Mouse (Mus musculus) midbrain, embryonic 10.5 days (tissue): ENCODE data around the gene Mfsd4b1. TPM values are rescaled to one million over a fixed set of nuclear protein-coding genes. Genes with fewer than 3 reads are reported as not detected.
A peak's percentile ranks its signal among the peaks of the same experiment; 100 is the strongest.

ENCODE experiments used
- DNase-seq: peaks from one replicate; pipeline ENCODE4 v3.0.0-alpha.2; 2017; ENCODE audit warnings: low spot score
- H3K27ac ChIP-seq: fragments of 300-500 bp; sonication (generic); replicated peaks from 2 replicates; pipeline ENCODE4 v1.5.1; 2016; ENCODE audit warnings: mild to moderate bottlenecking
- H3K27me3 ChIP-seq: fragments of 300-500 bp; sonication (generic); 2 replicates; pipeline ENCODE4 v1.6.1; 2016; ENCODE audit warnings: low read depth, mild to moderate bottlenecking; ENCODE audit not compliant: poor library complexity, severe bottlenecking
- H3K36me3 ChIP-seq: fragments of 300-500 bp; sonication (generic); 2 replicates; pipeline ENCODE4 v1.6.1; 2016; ENCODE audit warnings: mild to moderate bottlenecking, moderate library complexity
- H3K4me1 ChIP-seq: fragments of 300-500 bp; sonication (generic); 2 replicates; pipeline ENCODE4 v1.6.1; 2016
- H3K4me3 ChIP-seq: fragments of 300-500 bp; sonication (generic); 2 replicates; pipeline ENCODE4 v1.5.1; 2016; ENCODE audit warnings: mild to moderate bottlenecking, moderate library complexity
- H3K9me3 ChIP-seq: fragments of 300-500 bp; sonication (generic); replicated peaks from 2 replicates; pipeline ENCODE4 v1.6.1; 2016; ENCODE audit warnings: mild to moderate bottlenecking
- WGBS: fragments of 180-500 bp; shearing (Covaris S2); methylation state at CpG from one replicate; pipeline ENCODE4 v1.1.7; 2016; 5-methylcytosine and 5-hydroxymethylcytosine counted together
- polyA plus RNA-seq: library from polyadenylated mRNA; unstranded; fragments of >200 nt; fragmentation: Nextera tagmentation; extraction: Ambion mirVana; gene quantifications from 2 replicates; pipeline ENCODE4 v1.2.1, GENCODE M21; 2016

The Mfsd4b1 gene
- not detected in 2 replicates for polyA plus RNA-seq

DNA sequence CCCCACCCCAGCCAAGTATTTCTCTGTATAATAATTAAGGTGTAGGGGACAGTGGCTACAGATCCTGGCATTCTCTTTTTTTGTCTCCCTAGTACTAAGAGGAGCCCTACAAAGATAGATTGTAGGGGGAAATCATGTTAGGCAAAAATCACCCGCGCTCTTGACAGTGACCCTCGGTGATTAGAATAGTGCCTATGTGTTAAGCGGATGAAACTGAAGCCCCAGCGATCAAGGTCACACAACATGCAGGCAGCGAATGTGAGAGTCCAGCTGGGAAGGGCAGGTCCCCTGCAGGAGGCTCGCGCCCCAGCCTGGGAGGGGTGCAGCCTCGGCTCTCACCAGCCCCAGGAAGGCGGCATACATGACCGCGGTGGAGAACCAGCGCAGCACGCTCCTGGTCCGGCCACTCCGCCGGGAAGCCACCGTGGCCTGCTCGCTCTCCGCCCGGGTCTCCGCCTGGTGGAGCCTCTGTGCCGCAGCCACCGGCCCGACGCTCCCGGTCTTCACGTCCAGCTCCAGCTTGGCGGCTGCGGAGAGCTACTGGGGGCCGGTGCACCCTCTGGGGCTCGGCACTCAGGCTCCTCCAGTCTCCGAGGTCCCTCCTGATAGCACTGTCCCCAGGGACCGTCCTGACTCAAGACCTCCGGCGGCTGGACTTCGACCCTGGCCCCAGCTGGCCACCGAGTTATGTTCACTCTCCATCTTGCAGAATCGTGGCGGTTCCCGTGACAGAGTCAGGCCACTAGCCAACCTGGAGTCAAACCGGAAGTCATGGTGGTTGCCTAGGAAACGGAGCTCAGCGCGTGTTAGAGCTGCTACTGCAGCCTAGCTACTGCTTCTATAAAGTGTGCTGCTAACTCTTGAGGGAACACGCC is at the start of gene Mfsd4b1:
Mfsd4b1 (minus strand) TSS at position 715 of the 875 bp plus-strand sequence.
- Histone ChIP-seq H3K36me3 (no peaks in the 10 kb centered on the region), H3K27me3 (peaks cover 28% of the 10 kb centered on the region), H3K4me3 (peak within 1 kb of the TSS; percentile 71), H3K9me3 (peaks cover 7% of the 10 kb centered on the region; the same call in 1 of the 2 replicates), H3K27ac (peak within 1 kb of the TSS; percentile 86), H3K4me1 (peaks cover 16% of the 10 kb centered on the region)
- WGBS: under 1% methylated on average over 46 of the region's 46 CpGs
- peak; percentile 90 for DNase-seq

DNA sequence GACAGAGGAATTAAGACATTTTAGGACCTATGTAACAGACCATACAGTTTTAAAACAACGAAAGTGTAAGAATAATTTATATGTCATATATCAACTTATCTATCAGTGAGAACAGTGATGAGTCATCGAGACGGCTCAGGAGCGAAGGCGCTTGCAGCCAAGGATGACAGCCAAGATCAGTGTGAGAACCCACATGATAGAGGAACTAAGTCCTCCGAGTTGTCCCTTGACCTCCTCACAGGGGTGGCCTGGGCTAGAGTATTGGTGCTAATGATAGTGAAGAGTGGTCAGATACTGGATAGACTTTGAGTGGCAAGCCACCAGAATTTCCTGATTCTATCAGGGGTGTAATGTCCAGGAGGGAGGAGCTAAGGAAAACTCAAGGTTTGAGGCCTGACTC is 48.5 kb upstream of the Mfsd4b1 start:
- 94% methylated on average over 6 of the region's 6 CpGs for WGBS
- H3K4me1 ChIP-seq: peaks cover 5% of the 10 kb centered on the region
- no peak for DNase-seq
- H3K27me3 ChIP-seq: no peaks in the 10 kb centered on the region
- H3K9me3 ChIP-seq: no peaks in the 10 kb centered on the region
- H3K4me3 ChIP-seq: no peak overlapping the region
- H3K36me3 ChIP-seq: no peaks in the 10 kb centered on the region
- no peak overlapping the region for H3K27ac ChIP-seq

DNA sequence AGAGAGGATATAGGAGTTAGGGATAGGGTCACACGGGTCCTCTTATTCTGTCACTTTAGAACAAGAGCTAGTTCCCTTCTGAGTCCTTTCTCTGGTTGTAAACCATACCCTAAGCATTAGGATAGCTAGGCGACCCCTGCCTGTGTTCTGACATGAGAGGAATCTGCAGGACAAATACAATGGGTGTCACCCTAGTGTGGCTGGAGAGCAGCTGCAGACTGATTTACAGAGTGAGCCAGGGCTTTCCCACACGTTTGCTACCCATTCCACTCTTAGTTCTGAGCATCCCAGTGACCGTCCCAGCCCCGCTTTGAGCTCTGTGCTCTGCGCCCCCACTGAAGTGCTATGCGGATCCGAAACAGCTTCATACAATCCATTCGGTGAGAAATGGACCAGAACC is 45.6 kb upstream of the Mfsd4b1 start:
- Histone ChIP-seq H3K4me1 (peaks cover 16% of the 10 kb centered on the region), H3K36me3 (no peaks in the 10 kb centered on the region), H3K27me3 (no peaks in the 10 kb centered on the region), H3K9me3 (no peaks in the 10 kb centered on the region), H3K27ac (no peak overlapping the region), H3K4me3 (no peak overlapping the region)
- WGBS: 65% methylated on average over 9 of the region's 9 CpGs
- no peak for DNase-seq

DNA sequence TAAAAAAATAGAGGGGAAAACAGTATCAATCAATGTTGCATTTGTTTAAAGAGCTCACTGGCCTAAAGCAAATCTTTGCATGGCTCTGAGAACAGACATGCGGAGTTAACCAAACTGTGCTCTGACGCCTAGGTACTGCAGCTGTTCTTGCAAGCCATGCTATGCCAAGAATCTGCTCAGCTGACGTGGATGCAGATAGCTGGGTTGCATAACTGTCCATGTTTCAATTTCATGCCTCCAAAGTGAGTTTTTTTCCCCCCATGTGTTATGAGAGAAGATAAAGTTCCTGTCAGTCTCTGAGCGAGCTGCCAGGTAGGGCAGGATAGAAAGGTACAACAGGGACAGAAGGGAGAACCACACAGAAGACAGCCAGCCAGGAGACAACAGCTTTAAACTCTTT is 44.2 kb upstream of the Mfsd4b1 start:
- no peaks in the 10 kb centered on the region for H3K36me3 ChIP-seq
- no peak overlapping the region for H3K4me3 ChIP-seq
- H3K4me1 ChIP-seq: peaks cover 23% of the 10 kb centered on the region
- no peaks in the 10 kb centered on the region for H3K27me3 ChIP-seq
- no peak overlapping the region for H3K27ac ChIP-seq
- H3K9me3 ChIP-seq: no peaks in the 10 kb centered on the region
- 71% methylated on average over 4 of the region's 4 CpGs for WGBS
- no peak for DNase-seq

DNA sequence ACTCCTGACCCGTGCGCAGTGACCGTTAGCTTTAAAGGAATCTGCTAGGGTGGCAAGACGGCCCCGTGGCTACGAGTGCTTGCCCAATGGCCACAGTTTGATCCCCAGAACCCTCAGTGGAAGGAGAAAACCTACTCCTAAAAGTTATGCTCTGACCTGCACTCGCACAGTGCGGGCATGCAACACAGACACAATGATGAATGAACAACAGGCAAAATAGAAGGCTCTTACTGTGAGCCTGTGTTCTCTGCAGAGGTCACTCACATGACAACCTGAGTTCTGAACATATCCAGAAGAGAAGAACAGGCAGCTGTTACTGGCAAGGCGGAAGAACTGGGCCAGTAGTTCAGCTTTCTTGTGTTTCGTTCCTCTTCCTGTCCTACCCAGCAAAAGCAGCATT is 43.5 kb upstream of the Mfsd4b1 start:
- WGBS: 83% methylated on average over 10 of the region's 10 CpGs
- Histone ChIP-seq H3K4me1 (peaks cover 23% of the 10 kb centered on the region), H3K27ac (no peak overlapping the region)

DNA sequence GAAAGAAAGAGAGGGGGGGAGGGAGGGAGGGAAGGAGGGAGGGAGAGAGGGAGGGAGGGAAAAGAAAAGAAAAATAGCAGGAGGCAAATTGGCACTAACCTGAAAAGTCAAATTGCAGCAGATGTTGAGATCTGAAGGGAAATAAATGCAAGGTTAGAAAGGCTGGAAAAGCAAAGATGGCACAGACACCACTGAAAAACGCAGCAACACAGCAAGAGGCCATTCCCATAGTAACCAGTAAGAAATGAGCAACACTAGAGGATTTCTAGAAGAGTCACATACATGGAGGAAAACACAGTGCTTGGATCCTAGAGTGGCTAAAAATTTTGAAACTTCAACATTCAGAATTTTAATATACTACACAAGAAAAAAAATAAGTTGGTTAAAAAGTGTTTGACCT is 42.5 kb upstream of the Mfsd4b1 start:
- DNase-seq: no peak
- Histone ChIP-seq H3K4me1 (peaks cover 32% of the 10 kb centered on the region), H3K36me3 (no peaks in the 10 kb centered on the region), H3K9me3 (no peaks in the 10 kb centered on the region), H3K27me3 (no peaks in the 10 kb centered on the region), H3K27ac (no peak overlapping the region), H3K4me3 (no peak overlapping the region)
- WGBS: 17% methylated on average over 1 of the region's 1 CpGs

More for the DNA sequence above, 43.5 kb upstream of the Mfsd4b1 start:
- Histone ChIP-seq H3K27me3 (no peaks in the 10 kb centered on the region), H3K9me3 (no peaks in the 10 kb centered on the region), H3K4me3 (no peak overlapping the region), H3K36me3 (no peaks in the 10 kb centered on the region)
- no peak for DNase-seq

DNA sequence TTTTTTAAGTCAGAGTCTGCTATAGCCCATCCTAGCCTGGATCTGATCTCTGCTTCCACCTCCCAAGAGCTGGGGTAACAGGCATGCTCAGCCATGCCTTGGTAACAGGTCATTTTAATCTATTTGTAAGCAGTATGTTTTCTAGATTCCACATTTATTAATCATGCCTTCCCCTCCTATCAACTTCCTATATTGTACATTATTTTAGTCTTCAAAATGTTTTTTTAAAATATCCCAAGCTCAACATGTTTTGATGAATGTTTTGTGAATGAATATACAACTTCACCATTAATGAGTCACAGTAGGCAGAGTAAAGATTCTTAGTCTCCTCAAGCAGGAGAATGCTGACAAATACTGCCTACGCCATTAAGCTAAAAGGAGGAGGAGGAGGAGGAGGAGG is 42.0 kb upstream of the Mfsd4b1 start:
- no peak for DNase-seq
- H3K9me3 ChIP-seq: no peaks in the 10 kb centered on the region
- WGBS: 57% methylated on average over 1 of the region's 1 CpGs
- H3K27ac ChIP-seq: no peak overlapping the region
- H3K4me3 ChIP-seq: no peak overlapping the region
- H3K27me3 ChIP-seq: no peaks in the 10 kb centered on the region
- no peaks in the 10 kb centered on the region for H3K36me3 ChIP-seq
- H3K4me1 ChIP-seq: peaks cover 32% of the 10 kb centered on the region

DNA sequence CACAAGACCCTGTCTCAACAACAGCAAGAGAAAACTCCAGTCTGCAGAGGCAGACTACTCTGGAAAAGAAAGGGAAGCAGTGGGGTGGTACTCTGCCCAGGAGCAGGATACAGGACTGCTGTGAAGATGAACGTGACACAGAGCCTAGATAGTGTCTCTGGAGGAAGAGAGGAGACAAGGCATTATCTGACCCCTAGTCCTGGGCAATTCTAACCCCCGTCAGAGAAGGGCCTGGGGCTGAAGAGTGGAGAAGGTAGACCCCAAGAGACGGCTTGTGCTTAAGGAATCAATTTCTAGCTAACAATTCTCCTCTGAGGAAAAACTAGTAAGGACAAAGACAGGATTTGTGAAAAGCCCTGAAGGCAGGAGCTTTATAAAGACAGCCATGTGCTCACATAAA is 40.3 kb upstream of the Mfsd4b1 start:
- 19% methylated on average over 3 of the region's 3 CpGs for WGBS
- Histone ChIP-seq H3K36me3 (no peaks in the 10 kb centered on the region), H3K4me1 (peaks cover 27% of the 10 kb centered on the region), H3K27me3 (no peaks in the 10 kb centered on the region), H3K4me3 (no peak overlapping the region), H3K27ac (peak overlapping the region; percentile 63), H3K9me3 (no peaks in the 10 kb centered on the region)
- no peak for DNase-seq

DNA sequence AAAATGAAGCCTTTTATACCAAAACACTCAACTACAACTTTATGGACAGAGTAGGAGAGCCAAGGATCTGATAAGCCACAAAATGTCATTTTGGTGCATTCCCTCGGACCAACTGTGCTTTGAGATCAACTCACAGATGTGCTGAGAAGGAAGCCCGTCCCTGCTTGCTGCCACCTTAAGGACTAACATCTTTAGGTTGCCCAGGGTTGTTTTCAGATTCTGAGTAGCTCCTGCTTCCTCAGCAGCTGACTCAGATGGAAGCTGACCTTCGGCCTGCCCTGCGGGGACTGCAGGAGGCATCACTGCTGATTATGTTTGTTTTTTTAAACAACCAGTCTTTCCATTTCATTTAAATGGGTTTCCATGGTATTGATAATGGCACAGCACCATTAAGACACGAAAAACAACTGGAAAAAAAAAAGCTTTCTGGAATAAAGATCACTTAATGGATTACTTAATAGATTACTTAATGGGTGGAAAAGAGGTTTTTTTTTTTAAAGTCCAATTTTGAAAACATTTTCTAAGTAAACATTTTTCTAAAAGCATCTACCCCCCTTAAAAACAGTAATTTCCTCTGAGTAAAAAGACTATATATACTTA is 38.3 kb upstream of the Mfsd4b1 start:
- DNase-seq: no peak
- peaks cover 27% of the 10 kb centered on the region for H3K4me1 ChIP-seq
- 27% methylated on average over 5 of the region's 5 CpGs for WGBS
- no peaks in the 10 kb centered on the region for H3K36me3 ChIP-seq
- H3K27me3 ChIP-seq: no peaks in the 10 kb centered on the region
- no peaks in the 10 kb centered on the region for H3K9me3 ChIP-seq
- H3K4me3 ChIP-seq: no peak overlapping the region
- H3K27ac ChIP-seq: no peak overlapping the region

DNA sequence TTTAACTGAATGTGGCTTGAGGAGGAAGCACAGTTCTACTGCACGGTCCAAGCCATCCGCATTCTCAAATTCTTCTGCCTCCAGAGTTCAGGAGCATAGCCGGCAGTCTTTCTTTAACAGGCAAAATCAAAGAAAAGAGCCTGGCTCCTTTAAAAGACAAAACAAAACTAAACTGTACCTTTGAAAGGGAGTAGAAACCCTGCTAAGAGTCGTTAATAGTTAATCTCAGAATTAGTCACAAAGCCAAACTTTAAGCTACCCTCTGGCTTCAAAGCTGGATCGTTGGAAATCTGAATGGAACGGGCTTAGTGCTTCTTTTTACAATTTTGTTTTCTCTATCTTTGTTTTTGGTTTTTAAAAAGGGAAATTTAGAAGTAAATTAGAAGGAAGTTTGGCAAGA is 37.7 kb upstream of the Mfsd4b1 start:
- Histone ChIP-seq H3K36me3 (no peaks in the 10 kb centered on the region), H3K4me1 (peaks cover 24% of the 10 kb centered on the region), H3K27ac (no peak overlapping the region), H3K9me3 (no peaks in the 10 kb centered on the region), H3K27me3 (no peaks in the 10 kb centered on the region), H3K4me3 (no peak overlapping the region)
- 30% methylated on average over 6 of the region's 6 CpGs for WGBS
- no peak for DNase-seq

DNA sequence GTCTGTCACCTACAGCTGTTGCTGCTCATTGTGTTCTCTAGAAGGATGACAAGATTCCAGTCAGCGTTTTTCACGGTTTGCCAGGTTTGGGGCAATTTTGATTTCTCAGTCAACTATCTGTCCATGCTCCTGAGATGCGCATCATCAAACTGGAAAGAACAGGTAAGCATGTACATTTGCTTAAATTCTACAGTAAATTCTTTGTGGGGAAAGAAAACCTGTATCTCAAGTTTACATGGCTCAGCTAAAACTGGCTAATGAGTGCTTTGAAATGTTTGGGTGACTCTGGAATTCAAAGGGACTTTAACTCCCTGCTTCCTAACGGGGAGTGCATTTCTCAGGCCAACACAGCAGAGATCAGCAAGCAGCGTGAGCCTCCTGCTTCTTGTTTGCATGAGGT is 36.9 kb upstream of the Mfsd4b1 start:
- Histone ChIP-seq H3K9me3 (no peaks in the 10 kb centered on the region), H3K27ac (no peak overlapping the region), H3K4me3 (no peak overlapping the region), H3K27me3 (no peaks in the 10 kb centered on the region), H3K36me3 (no peaks in the 10 kb centered on the region), H3K4me1 (peaks cover 19% of the 10 kb centered on the region)
- DNase-seq: no peak
- WGBS: 84% methylated on average over 5 of the region's 5 CpGs

DNA sequence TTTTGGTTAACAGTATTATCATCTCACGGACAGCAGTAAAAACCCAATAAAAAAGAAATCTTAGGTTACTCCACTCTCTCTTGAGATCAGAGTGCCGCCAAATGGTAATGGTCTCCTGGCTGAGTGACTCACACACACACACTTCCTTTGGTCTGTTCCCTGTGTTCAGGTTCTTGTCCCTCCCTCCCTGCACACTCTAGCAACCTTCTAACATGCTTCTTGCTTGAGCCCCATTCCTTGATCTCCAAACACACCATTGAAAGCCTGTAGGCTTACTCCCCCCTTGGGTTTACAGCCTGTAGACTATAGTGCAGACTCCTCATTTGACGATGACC is 33.7 kb upstream of the Mfsd4b1 start:
- no peak for DNase-seq
- no peaks in the 10 kb centered on the region for H3K36me3 ChIP-seq
- no peaks in the 10 kb centered on the region for H3K27me3 ChIP-seq
- no peaks in the 10 kb centered on the region for H3K9me3 ChIP-seq
- H3K27ac ChIP-seq: no peak overlapping the region
- peaks cover 8% of the 10 kb centered on the region; the same call in 1 of the 2 replicates for H3K4me1 ChIP-seq
- no peak overlapping the region for H3K4me3 ChIP-seq
- 84% methylated on average over 3 of the region's 3 CpGs for WGBS

DNA sequence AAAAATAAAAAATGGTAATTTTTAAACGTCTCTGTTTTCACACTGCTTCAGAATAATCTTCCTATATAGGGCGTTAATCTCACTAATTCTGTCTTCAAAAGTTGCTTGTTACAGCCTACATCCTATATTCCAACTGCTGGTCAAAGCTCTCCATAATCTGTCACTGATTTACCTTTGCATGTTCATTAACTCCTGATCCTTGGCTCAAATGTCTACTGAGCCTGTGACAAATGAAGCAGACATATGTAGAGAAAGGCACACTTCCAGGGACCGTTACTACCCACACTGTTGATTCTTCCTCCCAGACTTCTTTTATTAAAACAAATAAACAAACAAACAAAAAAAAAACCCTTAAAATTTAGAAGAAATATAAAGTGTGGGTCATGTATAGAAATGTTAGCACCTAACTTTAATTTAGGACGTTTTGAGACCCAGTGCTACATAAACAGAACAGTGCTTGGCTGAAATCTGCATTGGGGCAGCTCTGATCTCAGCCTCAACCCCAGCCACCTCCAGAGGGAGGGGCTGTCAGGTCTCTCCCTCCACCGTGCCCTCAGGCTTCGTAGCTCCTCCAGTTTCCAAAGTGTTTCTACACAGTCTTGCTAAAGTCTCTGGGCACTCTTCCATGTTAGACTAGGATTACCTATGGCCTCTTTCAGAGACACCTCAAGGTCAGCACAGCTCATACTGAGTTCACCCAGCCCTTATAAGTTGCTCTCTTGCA is 33.2 kb upstream of the Mfsd4b1 start:
- Histone ChIP-seq H3K36me3 (no peaks in the 10 kb centered on the region), H3K27ac (no peak overlapping the region), H3K4me3 (no peak overlapping the region), H3K4me1 (peaks cover 6% of the 10 kb centered on the region; the same call in 1 of the 2 replicates), H3K9me3 (no peaks in the 10 kb centered on the region), H3K27me3 (no peaks in the 10 kb centered on the region)
- DNase-seq: no peak
- WGBS: 63% methylated on average over 6 of the region's 6 CpGs
